Mouse (Mus musculus) embryonic fibroblast, embryonic 13.5 days (primary cell): ENCODE measurements around the gene Mt1.

Experiments
- CTCF ChIP-seq: IDR thresholded peaks from 2 replicates; pipeline ENCODE4 v1.5.1; 2011; ENCODE audit warnings: mild to moderate bottlenecking, control low read depth, low read length, moderate library complexity, borderline replicate concordance; ENCODE audit not compliant: insufficient read depth
- POLR2A ChIP-seq: IDR thresholded peaks from 2 replicates; pipeline ENCODE4 v1.6.1; 2011; ENCODE audit warnings: low read depth, mild to moderate bottlenecking, control low read depth, low read length, moderate library complexity

DNA sequence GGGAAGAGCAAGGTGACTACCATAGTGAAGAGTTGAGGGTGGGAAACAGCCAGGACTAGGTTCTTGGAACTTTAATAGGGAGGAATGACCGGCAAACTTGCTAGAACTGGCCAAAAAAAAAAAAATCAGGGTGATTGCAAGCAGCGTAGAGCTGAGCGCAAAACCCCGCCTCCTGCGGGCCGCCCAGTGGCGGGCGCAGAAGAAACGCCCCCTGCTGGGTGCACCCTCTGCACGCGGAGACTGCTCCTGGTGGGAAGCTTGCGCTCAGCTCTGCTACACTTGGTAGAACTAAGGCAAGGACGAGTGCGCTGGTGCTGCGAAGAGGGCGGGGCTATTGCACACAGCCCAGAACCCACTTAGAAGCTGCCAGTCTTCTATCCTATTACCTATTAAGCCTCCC, 4.2 kb downstream of the Mt1 start:
- TF ChIP-seq CTCF (peak; percentile 37), POLR2A (peak; percentile 59)
